28 mouse cellular contexts compared by ENCODE assay signal in genomic region chr1:138587812-138588211, GRCm38 (mm10). TPM values are rescaled to one million over a fixed set of nuclear protein-coding genes. Genes with fewer than 3 reads are reported as not detected.
A peak's percentile ranks its signal among the peaks of the same experiment; 100 is the strongest.
DNase-seq lines count a peak whose midpoint lies in the region; ATAC-seq and TF ChIP-seq lines count a peak whose summit lies in the region.
"Had no signal": no experiment of that assay in that cellular context is flagged by ENCODE, and none has a peak within 500 bp of the region (broad histone marks: within the 10 kb centered on the region; RNA-seq: fewer than 3 reads in every experiment).

No protein-coding gene starts in this region.

- H3K9ac ChIP-seq in liver, postnatal 0 days (replicated peaks) = no peak overlapping the region
- H3K9ac ChIP-seq in liver, embryonic 11.5 days (ENCODE audit: low read depth, low read length) = no peak overlapping the region
- no peak overlapping the region for H3K9ac ChIP-seq in neural tube, embryonic 15.5 days (replicated peaks)
- H3K9ac ChIP-seq: forebrain, embryonic 13.5 days; heart, embryonic 12.5 days; hindbrain, embryonic 13.5 days; kidney, embryonic 15.5 days; liver, embryonic 15.5 days; lung, embryonic 15.5 days; midbrain, embryonic 13.5 days had no signal

- H3K4me1 ChIP-seq in liver, postnatal 0 days (ENCODE audit: insufficient read depth) = no peaks in the 10 kb centered on the region; the same call in none of the 2 replicates
- no peaks in the 10 kb centered on the region for H3K4me1 ChIP-seq in liver, embryonic 11.5 days (replicated peaks; ENCODE audit: control insufficient read depth, insufficient read depth, low read length)
- no peaks in the 10 kb centered on the region for H3K4me1 ChIP-seq in neural tube, embryonic 15.5 days
- H3K4me1 ChIP-seq: hindbrain, embryonic 13.5 days; liver, embryonic 15.5 days; lung, embryonic 15.5 days; midbrain, embryonic 13.5 days had no signal

- H3K36me3 ChIP-seq in liver, postnatal 0 days (replicated peaks; ENCODE audit: insufficient read depth, low read length) = 0 out of 2 replicates have a peak, but pooled peaks cover 4% of the 10 kb centered on the region
- no peaks in the 10 kb centered on the region for H3K36me3 ChIP-seq in liver, embryonic 11.5 days (ENCODE audit: control insufficient read depth, insufficient read depth, low read length)
- H3K36me3 ChIP-seq in neural tube, embryonic 15.5 days = no peaks in the 10 kb centered on the region
- H3K36me3 ChIP-seq: hindbrain, embryonic 13.5 days; liver, embryonic 15.5 days; lung, embryonic 15.5 days; midbrain, embryonic 13.5 days had no signal

- DNase-seq in liver, postnatal 0 days = no peak
- DNase-seq in liver, embryonic 11.5 days (ENCODE audit: low spot score) = no peak
- peak; percentile 58 for DNase-seq in Muller cell, postnatal 12 days (ENCODE audit: inconsistent ontology term)
- DNase-seq in induced T-regulatory cell, adult 2 months (ENCODE audit: low read depth) = peak; percentile 68
- DNase-seq in natural killer cell, adult 2 months (ENCODE audit: low spot score in 2 of 2) = peak; percentile 61 to 76
- no peak for DNase-seq in lung, postnatal 14 days
- no peak for DNase-seq in layer of hippocampus, adult 11-12 months (ENCODE audit: low spot score)
- DNase-seq: adrenal gland, adult 8-10 months; B cell, adult 2 months; cerebellum, adult 2 months; cerebellum, postnatal 14 days; gastrocnemius, postnatal 14 days; heart, adult 2 months; heart, postnatal 4 days; kidney, adult 18-20 months; kidney, postnatal 25 days; left cerebral cortex, postnatal 4 days; lung, postnatal 36 days; right cerebral cortex, adult 18-20 months had no signal

- 0 out of 2 replicates have a peak overlapping the region, but pooled peaks have one; percentile 11 for H3K27ac ChIP-seq in liver, postnatal 0 days (ENCODE audit: low read depth)
- no peak overlapping the region for H3K27ac ChIP-seq in liver, embryonic 11.5 days (ENCODE audit: low read depth, low read length)
- H3K27ac ChIP-seq in neural tube, embryonic 15.5 days (replicated peaks) = no peak overlapping the region
- H3K27ac ChIP-seq: forebrain, embryonic 13.5 days; heart, adult 2 months; hindbrain, embryonic 13.5 days; kidney, embryonic 15.5 days; liver, embryonic 15.5 days; lung, embryonic 15.5 days; midbrain, embryonic 13.5 days had no signal

- H3K27me3 ChIP-seq in liver, postnatal 0 days (ENCODE audit: insufficient read depth, low read length) = no peaks in the 10 kb centered on the region
- no peaks in the 10 kb centered on the region for H3K27me3 ChIP-seq in liver, embryonic 11.5 days (replicated peaks; ENCODE audit: control insufficient read depth, insufficient read depth, low read length)
- H3K27me3 ChIP-seq in neural tube, embryonic 15.5 days (replicated peaks) = no peaks in the 10 kb centered on the region
- H3K27me3 ChIP-seq: forebrain, embryonic 13.5 days; heart, embryonic 12.5 days; hindbrain, embryonic 13.5 days; kidney, embryonic 15.5 days; liver, embryonic 15.5 days; lung, embryonic 15.5 days; midbrain, embryonic 13.5 days had no signal

- no peak for TF ChIP-seq EP300 in liver, postnatal 0 days (IDR thresholded peaks at IDR 0.05; ENCODE audit: low read depth)

- no peaks in the 10 kb centered on the region for H3K9me3 ChIP-seq in liver, postnatal 0 days (ENCODE audit: low read length)
- H3K9me3 ChIP-seq in liver, embryonic 11.5 days (ENCODE audit: control insufficient read depth, low read length) = no peaks in the 10 kb centered on the region
- no peaks in the 10 kb centered on the region for H3K9me3 ChIP-seq in neural tube, embryonic 15.5 days (replicated peaks)
- H3K9me3 ChIP-seq: forebrain, embryonic 13.5 days; hindbrain, embryonic 13.5 days; kidney, embryonic 15.5 days; liver, embryonic 15.5 days; lung, embryonic 15.5 days; midbrain, embryonic 13.5 days had no signal

- WGBS in liver, postnatal 0 days (ENCODE audit: insufficient replicate concordance) = 57% methylated on average over 3 of the region's 3 CpGs
- whole genome bisulfite sequencing in liver, embryonic 11.5 days = 62% methylated on average over 3 of the region's 3 CpGs
- WGBS in neural tube, embryonic 15.5 days = 67% methylated on average over 3 of the region's 3 CpGs

- no peak for TF ChIP-seq CTCF in liver, postnatal 0 days (IDR thresholded peaks at IDR 0.05; ENCODE audit: low read depth)

- no peak overlapping the region for H3K4me2 ChIP-seq in liver, postnatal 0 days (ENCODE audit: low read depth, low read length)
- no peak overlapping the region for H3K4me2 ChIP-seq in liver, embryonic 11.5 days
- no peak overlapping the region for H3K4me2 ChIP-seq in neural tube, embryonic 15.5 days
- H3K4me2 ChIP-seq: forebrain, embryonic 13.5 days; heart, embryonic 12.5 days; hindbrain, embryonic 13.5 days; kidney, embryonic 15.5 days; liver, embryonic 15.5 days; lung, embryonic 15.5 days; midbrain, embryonic 13.5 days had no signal

- ATAC-seq in liver, postnatal 0 days = no peak
- no peak for ATAC-seq in liver, embryonic 11.5 days (replicated peaks; ENCODE audit: low FRiP score)
- no peak for ATAC-seq in neural tube, embryonic 15.5 days (ENCODE audit: low FRiP score)
- ATAC-seq: forebrain, embryonic 13.5 days; midbrain, embryonic 13.5 days had no signal

- no peak overlapping the region for H3K4me3 ChIP-seq in liver, postnatal 0 days (ENCODE audit: low read depth, low read length)
- no peak overlapping the region for H3K4me3 ChIP-seq in liver, embryonic 11.5 days (ENCODE audit: low read depth, low read length)
- no peak overlapping the region for H3K4me3 ChIP-seq in neural tube, embryonic 15.5 days (replicated peaks)
- H3K4me3 ChIP-seq: forebrain, embryonic 13.5 days; heart, adult 2 months; heart, embryonic 12.5 days; hindbrain, embryonic 13.5 days; kidney, embryonic 15.5 days; layer of hippocampus, adult 2 months; liver, embryonic 15.5 days; lung, embryonic 15.5 days; midbrain, embryonic 13.5 days had no signal

RNA-seq across cellular contexts. Expression of gene Nek7, which starts 32.1 kb away (rescaled TPM):
- 19.3 and 22.2 TPM in 2 replicates for polyA plus RNA-seq in liver, postnatal 0 days (2015; fragmentation: Nextera tagmentation; extraction: Ambion mirVana)
- 29.4 and 33.4 TPM in 2 replicates for polyA plus RNA-seq in liver, embryonic 11.5 days (2014; fragmentation: Nextera tagmentation; extraction: Ambion mirVana)
- polyA plus RNA-seq in neural tube, embryonic 15.5 days (2015; fragmentation: Nextera tagmentation; extraction: Ambion mirVana) = 10.8 and 16.4 TPM in 2 replicates

Comparison
In these comparisons a context has a peak if more than half of its experiments do, and no peak if none do; other contexts are left out.
1. DNase-seq: peak in Muller cell, postnatal 12 days (single experiment), induced T-regulatory cell, adult 2 months (single experiment) and natural killer cell, adult 2 months (2 of 2); none in liver, postnatal 0 days (single experiment), liver, embryonic 11.5 days (single experiment), lung, postnatal 14 days (single experiment) and layer of hippocampus, adult 11-12 months (single experiment).